Mouse (Mus musculus): ENCODE data around the gene Gfi1b. TPM values are rescaled to one million over a fixed set of nuclear protein-coding genes. Genes with fewer than 3 reads are reported as not detected.

The Gfi1b gene
- polyA plus RNA-seq, 1 experiment from 2014 or later: 0.67 TPM

- WGBS: 71% methylated on average over 10 of the region's 10 CpGs
- no peak overlapping the region for H3K27ac ChIP-seq
- peaks cover 21% of the 10 kb centered on the region for H3K27me3 ChIP-seq
- H3K9me3 ChIP-seq: no peaks in the 10 kb centered on the region
- ATAC-seq: no peak
- no peaks in the 10 kb centered on the region for H3K36me3 ChIP-seq
- H3K4me3 ChIP-seq (replicated peaks): no peak overlapping the region
- no peak overlapping the region for H3K4me2 ChIP-seq (replicated peaks)
- 0 out of 2 replicates have a peak, but pooled peaks cover 4% of the 10 kb centered on the region for H3K4me1 ChIP-seq (replicated peaks)
- H3K9ac ChIP-seq (replicated peaks): no peak overlapping the region
These were observed 1.3 kb downstream of the Gfi1b start for GRCm38 (mm10) chr2:28620522-28620921.

- no peak for ATAC-seq
- Histone ChIP-seq H3K9ac (replicated peaks) (no peak overlapping the region), H3K4me1 (replicated peaks) (0 out of 2 replicates have a peak, but pooled peaks cover 4% of the 10 kb centered on the region), H3K4me3 (replicated peaks) (no peak overlapping the region), H3K9me3 (no peaks in the 10 kb centered on the region), H3K27ac (no peak overlapping the region), H3K36me3 (no peaks in the 10 kb centered on the region), H3K27me3 (peaks cover 21% of the 10 kb centered on the region), H3K4me2 (replicated peaks) (no peak overlapping the region)
- 85% methylated on average over 6 of the region's 6 CpGs for WGBS
These were observed 2.4 kb downstream of the Gfi1b start for GRCm38 (mm10) chr2:28619369-28619768.

GRCm38 (mm10) chr2:28618777-28619336, 2.9 kb downstream of the Gfi1b start:
- 0 out of 2 replicates have a peak, but pooled peaks cover 4% of the 10 kb centered on the region for H3K4me1 ChIP-seq (replicated peaks)
- H3K36me3 ChIP-seq: no peaks in the 10 kb centered on the region
- H3K4me3 ChIP-seq (replicated peaks): no peak overlapping the region
- WGBS: 83% methylated on average over 6 of the region's 6 CpGs
- ATAC-seq: no peak
- peaks cover 21% of the 10 kb centered on the region for H3K27me3 ChIP-seq
- no peak overlapping the region for H3K4me2 ChIP-seq (replicated peaks)
- no peak overlapping the region for H3K27ac ChIP-seq
- H3K9me3 ChIP-seq: no peaks in the 10 kb centered on the region
- no peak overlapping the region for H3K9ac ChIP-seq (replicated peaks)

GRCm38 (mm10) chr2:28617498-28618486, 4.0 kb downstream of the Gfi1b start:
- no peak overlapping the region for H3K9ac ChIP-seq (replicated peaks)
- no peaks in the 10 kb centered on the region for H3K9me3 ChIP-seq
- no peak overlapping the region for H3K4me3 ChIP-seq (replicated peaks)
- 0 out of 2 replicates have a peak, but pooled peaks cover 4% of the 10 kb centered on the region for H3K4me1 ChIP-seq (replicated peaks)
- no peak overlapping the region for H3K4me2 ChIP-seq (replicated peaks)
- ATAC-seq: no peak
- H3K36me3 ChIP-seq: no peaks in the 10 kb centered on the region
- H3K27me3 ChIP-seq: peaks cover 18% of the 10 kb centered on the region
- WGBS: 71% methylated on average over 8 of the region's 8 CpGs
- H3K27ac ChIP-seq: no peak overlapping the region

- WGBS: 77% methylated on average over 9 of the region's 9 CpGs
- peaks cover 14% of the 10 kb centered on the region for H3K27me3 ChIP-seq
These were observed 4.9 kb downstream of the Gfi1b start for GRCm38 (mm10) chr2:28616874-28617273.

GRCm38 (mm10) chr2:28616358-28616757, 5.4 kb downstream of the Gfi1b start:
- Histone ChIP-seq H3K27me3 (peaks cover 9% of the 10 kb centered on the region), H3K9me3 (no peaks in the 10 kb centered on the region), H3K4me3 (replicated peaks) (no peak overlapping the region), H3K4me1 (replicated peaks) (no peaks in the 10 kb centered on the region), H3K9ac (replicated peaks) (no peak overlapping the region), H3K36me3 (no peaks in the 10 kb centered on the region), H3K27ac (no peak overlapping the region), H3K4me2 (replicated peaks) (no peak overlapping the region)
- no peak for ATAC-seq
- WGBS: 42% methylated on average over 5 of the region's 5 CpGs

More at GRCm38 (mm10) chr2:28616874-28617273, 4.9 kb downstream of the Gfi1b start:
- no peak for ATAC-seq
- no peaks in the 10 kb centered on the region for H3K9me3 ChIP-seq
- no peak overlapping the region for H3K4me3 ChIP-seq (replicated peaks)
- no peaks in the 10 kb centered on the region for H3K36me3 ChIP-seq
- H3K9ac ChIP-seq (replicated peaks): no peak overlapping the region
- no peak overlapping the region for H3K27ac ChIP-seq
- no peak overlapping the region for H3K4me2 ChIP-seq (replicated peaks)
- 0 out of 2 replicates have a peak, but pooled peaks cover 4% of the 10 kb centered on the region for H3K4me1 ChIP-seq (replicated peaks)

GRCm38 (mm10) chr2:28613599-28613998, 8.2 kb downstream of the Gfi1b start:
- Histone ChIP-seq H3K4me2 (replicated peaks) (no peak overlapping the region), H3K36me3 (no peaks in the 10 kb centered on the region), H3K9ac (replicated peaks) (no peak overlapping the region), H3K27ac (no peak overlapping the region), H3K4me1 (replicated peaks) (no peaks in the 10 kb centered on the region; the same call in 1 of the 2 replicates), H3K9me3 (no peaks in the 10 kb centered on the region), H3K4me3 (replicated peaks) (no peak overlapping the region), H3K27me3 (no peaks in the 10 kb centered on the region)
- no peak for ATAC-seq
- 91% methylated on average over 10 of the region's 10 CpGs for WGBS

GRCm38 (mm10) chr2:28612436-28613063, 9.2 kb downstream of the Gfi1b start:
- WGBS: 67% methylated on average over 10 of the region's 10 CpGs
- no peak overlapping the region for H3K4me2 ChIP-seq (replicated peaks)
- no peaks in the 10 kb centered on the region for H3K27me3 ChIP-seq
- H3K36me3 ChIP-seq: no peaks in the 10 kb centered on the region
- H3K9me3 ChIP-seq: no peaks in the 10 kb centered on the region
- no peak for ATAC-seq
- H3K9ac ChIP-seq (replicated peaks): no peak overlapping the region
- H3K4me3 ChIP-seq (replicated peaks): no peak overlapping the region
- no peak overlapping the region for H3K27ac ChIP-seq
- no peaks in the 10 kb centered on the region; the same call in 1 of the 2 replicates for H3K4me1 ChIP-seq (replicated peaks)

GRCm38 (mm10) chr2:28611407-28611787, 10.4 kb downstream of the Gfi1b start:
- Histone ChIP-seq H3K9ac (replicated peaks) (no peak overlapping the region), H3K9me3 (no peaks in the 10 kb centered on the region), H3K4me2 (replicated peaks) (no peak overlapping the region), H3K4me1 (replicated peaks) (no peaks in the 10 kb centered on the region; the same call in 1 of the 2 replicates), H3K4me3 (replicated peaks) (no peak overlapping the region), H3K36me3 (no peaks in the 10 kb centered on the region), H3K27ac (no peak overlapping the region), H3K27me3 (no peaks in the 10 kb centered on the region)
- 85% methylated on average over 17 of the region's 17 CpGs for WGBS
- ATAC-seq: no peak

- ATAC-seq: no peak
- no peak overlapping the region for H3K27ac ChIP-seq
- H3K4me3 ChIP-seq (replicated peaks): no peak overlapping the region
- no peaks in the 10 kb centered on the region for H3K9me3 ChIP-seq
- H3K9ac ChIP-seq (replicated peaks): no peak overlapping the region
- H3K4me1 ChIP-seq (replicated peaks): no peaks in the 10 kb centered on the region; the same call in 1 of the 2 replicates
- no peaks in the 10 kb centered on the region for H3K36me3 ChIP-seq
- no peaks in the 10 kb centered on the region for H3K27me3 ChIP-seq
- H3K4me2 ChIP-seq (replicated peaks): no peak overlapping the region
- 60% methylated on average over 12 of the region's 12 CpGs for WGBS
These were observed 10.9 kb downstream of the Gfi1b start for GRCm38 (mm10) chr2:28610716-28611406.

GRCm38 (mm10) chr2:28609851-28610250, 11.9 kb downstream of the Gfi1b start:
- H3K9me3 ChIP-seq: no peaks in the 10 kb centered on the region
- H3K4me3 ChIP-seq (replicated peaks): no peak overlapping the region
- ATAC-seq: no peak
- no peak overlapping the region for H3K9ac ChIP-seq (replicated peaks)
- no peaks in the 10 kb centered on the region for H3K36me3 ChIP-seq
- no peaks in the 10 kb centered on the region; the same call in 1 of the 2 replicates for H3K4me1 ChIP-seq (replicated peaks)
- no peaks in the 10 kb centered on the region for H3K27me3 ChIP-seq
- no peak overlapping the region for H3K4me2 ChIP-seq (replicated peaks)
- WGBS: 91% methylated on average over 10 of the region's 10 CpGs
- no peak overlapping the region for H3K27ac ChIP-seq
